8 mouse cellular contexts compared by ENCODE assay signal in the genomic region with DNA sequence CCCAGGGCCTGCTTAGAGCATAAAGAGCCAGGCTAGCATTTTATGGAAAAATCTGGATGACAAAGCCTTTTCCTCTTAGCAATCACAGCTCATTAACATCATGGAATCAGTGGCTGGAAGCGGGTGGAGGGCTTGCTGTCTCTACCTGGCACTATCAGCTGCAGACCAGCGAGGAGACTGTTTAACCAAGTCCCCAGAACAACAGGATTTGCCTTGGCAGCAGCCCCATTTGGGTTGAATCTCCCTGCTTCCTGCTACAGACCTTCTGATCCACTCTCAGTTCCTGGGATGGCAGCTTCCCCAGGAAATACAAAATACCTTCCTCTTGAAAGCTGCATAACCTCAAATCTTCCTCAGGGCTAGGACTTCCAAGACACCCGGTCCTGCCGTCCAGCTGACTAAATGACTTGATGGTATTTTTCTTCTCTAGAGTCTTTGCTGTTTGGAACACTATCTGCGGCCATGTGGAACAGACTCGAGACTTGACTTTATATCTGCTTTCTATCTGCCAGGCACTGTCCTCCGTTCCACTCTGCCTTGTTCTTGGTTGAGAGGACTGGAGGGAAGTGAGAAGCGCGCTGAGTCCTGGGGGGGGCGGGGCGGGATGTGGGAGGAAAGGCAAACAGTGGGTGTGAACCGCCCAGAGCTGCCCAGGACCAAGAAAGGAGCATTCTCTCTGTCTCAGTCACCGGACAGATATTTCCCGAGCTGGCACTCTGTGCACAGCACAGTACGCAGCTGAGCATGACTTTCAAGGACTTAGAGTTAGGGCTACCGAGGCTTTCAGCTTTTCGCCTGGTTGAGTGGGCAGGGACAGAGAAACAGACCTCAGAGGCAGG. TPM values are rescaled to one million over a fixed set of nuclear protein-coding genes. Genes with fewer than 3 reads are reported as not detected.
DNase-seq lines count a peak whose midpoint lies in the region; ATAC-seq and TF ChIP-seq lines count a peak whose summit lies in the region.

No protein-coding gene starts in this region.

- H3K9me3 ChIP-seq in ES-Bruce4 (replicated peaks; ENCODE audit: control insufficient read depth, insufficient read depth, low read length, poor library complexity, severe bottlenecking) = no peaks in the 10 kb centered on the region
- H3K9me3 ChIP-seq in forebrain, embryonic 10.5 days = no peaks in the 10 kb centered on the region
- no peaks in the 10 kb centered on the region for H3K9me3 ChIP-seq in limb, embryonic 11.5 days (ENCODE audit: control insufficient read depth, low read length)
- H3K9me3 ChIP-seq in midbrain, embryonic 12.5 days = no peaks in the 10 kb centered on the region

- peak overlapping the region; percentile 29; the same call in 1 of the 2 replicates for H3K9ac ChIP-seq in ES-Bruce4 (ENCODE audit: low read depth, poor library complexity, severe bottlenecking)
- H3K9ac ChIP-seq in limb, embryonic 11.5 days (ENCODE audit: low read length) = no peak overlapping the region; the same call in 1 of the 2 replicates
- H3K9ac ChIP-seq in midbrain, embryonic 12.5 days (replicated peaks) = no peak overlapping the region

- WGBS in forebrain, embryonic 10.5 days = 16% methylated on average over 14 of the region's 17 CpGs
- 14% methylated on average over 15 of the region's 17 CpGs for WGBS in limb, embryonic 11.5 days
- WGBS in midbrain, embryonic 12.5 days = 10% methylated on average over 13 of the region's 17 CpGs
- 14% methylated on average over 16 of the region's 17 CpGs for WGBS in thymus, adult 2 months

- H3K36me3 ChIP-seq in ES-Bruce4 (ENCODE audit: control insufficient read depth, insufficient read depth, low read length, poor library complexity, severe bottlenecking) = no peaks in the 10 kb centered on the region
- no peaks in the 10 kb centered on the region for H3K36me3 ChIP-seq in forebrain, embryonic 10.5 days (replicated peaks)
- H3K36me3 ChIP-seq in limb, embryonic 11.5 days (ENCODE audit: control insufficient read depth, insufficient read depth, low read length) = no peaks in the 10 kb centered on the region
- H3K36me3 ChIP-seq in midbrain, embryonic 12.5 days = no peaks in the 10 kb centered on the region
- H3K36me3 ChIP-seq in thymus, adult 2 months (ENCODE audit: control insufficient read depth, insufficient read depth, low read length) = no peaks in the 10 kb centered on the region

- peak; percentile 21; the same call in 1 of the 2 replicates for ATAC-seq in limb, embryonic 11.5 days (ENCODE audit: insufficient number of reproducible peaks, low FRiP score, low TSS enrichment, low read depth)
- ATAC-seq in midbrain, embryonic 12.5 days (ENCODE audit: low FRiP score, low read depth) = peak; percentile 52

- no peak for TF ChIP-seq EP300 in ES-Bruce4 (IDR thresholded peaks at IDR 0.05; ENCODE audit: insufficient read depth, low read depth, low read length)

- H3K4me2 ChIP-seq in limb, embryonic 11.5 days (ENCODE audit: low read depth, severe bottlenecking) = peak overlapping the region; percentile 30; the same call in 1 of the 2 replicates
- H3K4me2 ChIP-seq in midbrain, embryonic 12.5 days (replicated peaks) = peak overlapping the region; percentile 12; the same call in 1 of the 2 replicates

- H3K27me3 ChIP-seq in ES-Bruce4 (ENCODE audit: control insufficient read depth, insufficient read depth, low read length, poor library complexity, severe bottlenecking) = no peaks in the 10 kb centered on the region
- H3K27me3 ChIP-seq in forebrain, embryonic 10.5 days (ENCODE audit: poor library complexity, severe bottlenecking) = peaks cover 32% of the 10 kb centered on the region
- no peaks in the 10 kb centered on the region for H3K27me3 ChIP-seq in limb, embryonic 11.5 days (ENCODE audit: control insufficient read depth, insufficient read depth, low read length)
- H3K27me3 ChIP-seq in midbrain, embryonic 12.5 days = 0 out of 2 replicates have a peak, but pooled peaks cover 11% of the 10 kb centered on the region
- H3K27me3 ChIP-seq in thymus, adult 2 months (ENCODE audit: control insufficient read depth, insufficient read depth, low read length) = no peaks in the 10 kb centered on the region

- H3K4me1 ChIP-seq in ES-Bruce4 (ENCODE audit: control insufficient read depth, insufficient read depth, low read length) = peaks cover 8% of the 10 kb centered on the region
- H3K4me1 ChIP-seq in forebrain, embryonic 10.5 days = peaks cover 45% of the 10 kb centered on the region
- H3K4me1 ChIP-seq in limb, embryonic 11.5 days (ENCODE audit: control insufficient read depth, insufficient read depth, low read length) = peaks cover 16% of the 10 kb centered on the region
- peaks cover 42% of the 10 kb centered on the region for H3K4me1 ChIP-seq in midbrain, embryonic 12.5 days
- peaks cover 26% of the 10 kb centered on the region for H3K4me1 ChIP-seq in thymus, adult 2 months (replicated peaks; ENCODE audit: control insufficient read depth, insufficient read depth, low read length)

- no peak for TF ChIP-seq CTCF in ES-Bruce4 (IDR thresholded peaks at IDR 0.05; ENCODE audit: low read depth, low read length)
- TF ChIP-seq CTCF in thymus, adult 2 months (IDR thresholded peaks at IDR 0.05; ENCODE audit: borderline replicate concordance, control insufficient read depth, extremely low read depth, insufficient read depth, low read length, poor library complexity) = no peak

- no peak for TF ChIP-seq POLR2A in ES-Bruce4 (IDR thresholded peaks at IDR 0.05; ENCODE audit: insufficient read depth, low read length)
- no peak for TF ChIP-seq POLR2A in thymus, adult 2 months (IDR thresholded peaks at IDR 0.05; ENCODE audit: control insufficient read depth, extremely low read depth, insufficient read depth, low read length, poor library complexity)

- H3K4me3 ChIP-seq in ES-Bruce4 (ENCODE audit: low read depth, low read length) = peak overlapping the region; percentile 17; the same call in 1 of the 2 replicates
- peak overlapping the region; percentile 32 for H3K4me3 ChIP-seq in forebrain, embryonic 10.5 days
- H3K4me3 ChIP-seq in limb, embryonic 11.5 days (ENCODE audit: low read depth, low read length) = no peak overlapping the region
- no peak overlapping the region for H3K4me3 ChIP-seq in midbrain, embryonic 12.5 days
- no peak overlapping the region for H3K4me3 ChIP-seq in thymus, adult 2 months (ENCODE audit: control insufficient read depth, insufficient read depth, low read length)

- H3K27ac ChIP-seq in ES-Bruce4 (ENCODE audit: insufficient read depth, low read length) = no peak overlapping the region
- peak overlapping the region; percentile 65 for H3K27ac ChIP-seq in forebrain, embryonic 10.5 days
- no peak overlapping the region for H3K27ac ChIP-seq in limb, embryonic 11.5 days (replicated peaks; ENCODE audit: low read depth, low read length)
- 0 out of 2 replicates have a peak overlapping the region, but pooled peaks have one; percentile 20 for H3K27ac ChIP-seq in midbrain, embryonic 12.5 days (replicated peaks)
- no peak overlapping the region for H3K27ac ChIP-seq in thymus, adult 2 months (ENCODE audit: control insufficient read depth, insufficient read depth, low read length)

- DNase-seq in brain, adult 2 months (ENCODE audit: low read depth, low spot score) = peak; percentile 71
- no peak for DNase-seq in forebrain, embryonic 10.5 days (ENCODE audit: extremely low spot score, low spot score)
- peak; percentile 52 for DNase-seq in heart, postnatal 4 days
- peak; percentile 38 for DNase-seq in limb, embryonic 11.5 days (ENCODE audit: low spot score)
- peak; percentile 57 for DNase-seq in testis, postnatal 14 days (ENCODE audit: low spot score)
- DNase-seq in thymus, adult 2 months = no peak

RNA-seq across cellular contexts. Expression of a gene that starts 12.4 kb away (rescaled TPM):
- polyA plus RNA-seq in ES-Bruce4 (2011; ENCODE audit: insufficient read depth, insufficient read length, low read depth, missing spikeins) = 1,141 and 1,173 TPM in 2 replicates
- 1,161 and 1,233 TPM in 2 replicates for polyA plus RNA-seq in forebrain, embryonic 10.5 days (2016; fragmentation: Nextera tagmentation; extraction: Ambion mirVana)
- 100 to 1,000 TPM; 289 to 299 TPM for total RNA-seq in heart, postnatal 4 days (2021)
- 1,041 and 1,089 TPM in 2 replicates for polyA plus RNA-seq in limb, embryonic 11.5 days (2014; fragmentation: Nextera tagmentation; extraction: Ambion mirVana)
- 1,064 and 1,134 TPM in 2 replicates for polyA plus RNA-seq in midbrain, embryonic 12.5 days (2016; fragmentation: Nextera tagmentation; extraction: Ambion mirVana)
- polyA plus RNA-seq in thymus, adult 2 months (2012; rRNA removed) = 57.1 and 57.3 TPM in 2 replicates

RNA-seq across cellular contexts. Expression of a gene that starts 31.6 kb away (rescaled TPM):
- not detected in 2 replicates for polyA plus RNA-seq in ES-Bruce4 (2011; ENCODE audit: insufficient read depth, insufficient read length, low read depth, missing spikeins)
- polyA plus RNA-seq in forebrain, embryonic 10.5 days (2016; fragmentation: Nextera tagmentation; extraction: Ambion mirVana) = not detected in 2 replicates
- not detected for total RNA-seq in heart, postnatal 4 days (2021)
- 0.23 TPM in 1 of 2 replicates, not detected in the other for polyA plus RNA-seq in limb, embryonic 11.5 days (2014; fragmentation: Nextera tagmentation; extraction: Ambion mirVana)
- not detected in 2 replicates for polyA plus RNA-seq in midbrain, embryonic 12.5 days (2016; fragmentation: Nextera tagmentation; extraction: Ambion mirVana)
- polyA plus RNA-seq in thymus, adult 2 months (2012; rRNA removed) = 0.24 TPM in 1 of 2 replicates, not detected in the other

Comparison
In these comparisons a context has a peak if more than half of its experiments do, and no peak if none do; other contexts are left out.
1. H3K27ac ChIP-seq: peak in forebrain, embryonic 10.5 days (single experiment) and midbrain, embryonic 12.5 days (single experiment); none in ES-Bruce4 (single experiment), limb, embryonic 11.5 days (single experiment) and thymus, adult 2 months (single experiment).
2. H3K4me3 ChIP-seq: peak in ES-Bruce4 (single experiment) and forebrain, embryonic 10.5 days (single experiment); none in limb, embryonic 11.5 days (single experiment), midbrain, embryonic 12.5 days (single experiment) and thymus, adult 2 months (single experiment).
3. DNase-seq: peak in brain, adult 2 months (single experiment), heart, postnatal 4 days (single experiment), limb, embryonic 11.5 days (single experiment) and testis, postnatal 14 days (single experiment); none in forebrain, embryonic 10.5 days (single experiment) and thymus, adult 2 months (single experiment).
4. RNA of a gene that starts 12.4 kb away (polyA plus RNA-seq): 1,141 to 1,173 TPM in ES-Bruce4, 1,161 to 1,233 TPM in forebrain, embryonic 10.5 days, 1,041 to 1,089 TPM in limb, embryonic 11.5 days and 1,064 to 1,134 TPM in midbrain, embryonic 12.5 days; 57.1 to 57.3 TPM in thymus, adult 2 months; every median in the first group is over 10 times any median in the second.